Comparison of ENCODE assay signal across 8 mouse cellular contexts in the genomic region with DNA sequence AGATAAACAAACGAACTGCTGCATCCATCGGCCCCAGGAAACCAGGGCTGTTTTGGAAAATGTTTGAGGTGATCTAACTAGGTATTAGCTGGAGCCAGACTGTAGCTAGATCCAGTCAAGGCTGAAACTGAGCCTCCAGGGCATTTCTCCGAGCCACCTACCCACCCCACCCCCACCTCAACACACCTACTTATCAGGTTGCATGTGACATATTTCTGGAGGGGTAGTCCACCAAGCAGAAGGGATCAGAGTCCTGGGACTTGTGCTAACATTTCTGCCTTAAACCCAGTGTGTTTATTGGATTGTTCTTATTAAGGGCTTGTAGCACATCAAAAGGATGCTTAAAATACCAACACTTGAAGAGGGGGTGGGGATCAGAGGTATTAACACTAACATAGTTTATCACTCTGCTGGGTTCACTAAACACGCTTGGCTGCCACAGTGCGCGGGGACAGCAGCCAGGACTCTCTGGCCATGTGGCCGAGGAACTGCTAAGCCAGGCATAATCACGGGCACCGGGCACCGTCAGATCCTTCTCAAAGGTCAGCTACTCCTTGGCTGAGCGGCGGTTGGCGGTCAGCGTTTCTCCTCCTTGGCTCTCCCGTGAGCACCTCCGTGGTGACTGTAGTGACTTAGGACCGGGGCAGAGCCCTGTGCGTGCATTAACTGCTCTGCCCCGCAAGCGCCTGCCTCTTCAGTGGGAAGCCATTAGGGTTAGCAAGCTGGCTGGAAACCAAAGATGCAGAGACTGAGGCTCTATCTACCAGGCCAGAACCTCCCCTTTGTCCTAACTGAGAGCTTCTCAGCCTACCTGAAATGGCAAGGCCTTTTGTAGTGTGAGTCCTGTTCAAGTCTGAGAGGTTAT.
DNase-seq lines count a peak whose midpoint lies in the region; ATAC-seq lines count a peak whose summit lies in the region.

No protein-coding gene starts in this region.

- H3K4me1 ChIP-seq in forebrain, embryonic 10.5 days, result peaks cover 73% of the 10 kb centered on the region
- peaks cover 21% of the 10 kb centered on the region for H3K4me1 ChIP-seq in forebrain, embryonic 11.5 days (replicated peaks; ENCODE audit: control insufficient read depth, insufficient read depth, low read length)
- H3K4me1 ChIP-seq in hindbrain, embryonic 12.5 days, result peaks cover 48% of the 10 kb centered on the region
- H3K4me1 ChIP-seq in limb, embryonic 13.5 days, result peaks cover 65% of the 10 kb centered on the region

- no peak for DNase-seq in forebrain, embryonic 10.5 days (ENCODE audit: extremely low spot score, low spot score)
- DNase-seq in forebrain, embryonic 11.5 days (ENCODE audit: low spot score), result no peak
- peak; percentile 71 for DNase-seq in forelimb bud, embryonic 11.5 days (ENCODE audit: low read depth, low spot score)
- DNase-seq in spleen, postnatal 36 days (ENCODE audit: low spot score in 2 of 2), result no peak
- DNase-seq in left cerebral cortex, adult 9 months (ENCODE audit: low spot score in 2 of 2), result no peak
- DNase-seq in layer of hippocampus, adult 11-12 months (ENCODE audit: low spot score), result no peak

- no peaks in the 10 kb centered on the region for H3K36me3 ChIP-seq in forebrain, embryonic 10.5 days (replicated peaks)
- no peaks in the 10 kb centered on the region for H3K36me3 ChIP-seq in forebrain, embryonic 11.5 days (ENCODE audit: control insufficient read depth, insufficient read depth, low read length)
- no peaks in the 10 kb centered on the region for H3K36me3 ChIP-seq in hindbrain, embryonic 12.5 days
- no peaks in the 10 kb centered on the region for H3K36me3 ChIP-seq in limb, embryonic 13.5 days

- 38% methylated on average over 20 of the region's 20 CpGs for WGBS in forebrain, embryonic 10.5 days
- WGBS in forebrain, embryonic 11.5 days, result 32% methylated on average over 20 of the region's 20 CpGs
- WGBS in hindbrain, embryonic 12.5 days, result 42% methylated on average over 20 of the region's 20 CpGs
- WGBS in limb, embryonic 13.5 days, result 4% methylated on average over 20 of the region's 20 CpGs

- H3K9ac ChIP-seq in forebrain, embryonic 11.5 days (ENCODE audit: low read length), result no peak overlapping the region
- no peak overlapping the region for H3K9ac ChIP-seq in hindbrain, embryonic 12.5 days
- no peak overlapping the region; the same call in 1 of the 2 replicates for H3K9ac ChIP-seq in limb, embryonic 13.5 days

- H3K4me3 ChIP-seq in forebrain, embryonic 10.5 days, result no peak overlapping the region
- H3K4me3 ChIP-seq in forebrain, embryonic 11.5 days (ENCODE audit: low read depth, low read length), result no peak overlapping the region
- H3K4me3 ChIP-seq in hindbrain, embryonic 12.5 days, result no peak overlapping the region
- H3K4me3 ChIP-seq in limb, embryonic 13.5 days, result no peak overlapping the region

- ATAC-seq in forebrain, embryonic 11.5 days (replicated peaks; ENCODE audit: low FRiP score), result no peak
- ATAC-seq in hindbrain, embryonic 12.5 days (ENCODE audit: low FRiP score), result no peak
- ATAC-seq in limb, embryonic 13.5 days (ENCODE audit: low FRiP score, low read depth), result peak; percentile 29; the same call in 1 of the 2 replicates

- no peaks in the 10 kb centered on the region for H3K27me3 ChIP-seq in forebrain, embryonic 10.5 days (ENCODE audit: poor library complexity, severe bottlenecking)
- no peaks in the 10 kb centered on the region for H3K27me3 ChIP-seq in forebrain, embryonic 11.5 days (ENCODE audit: control insufficient read depth, insufficient read depth, low read length)
- no peaks in the 10 kb centered on the region for H3K27me3 ChIP-seq in hindbrain, embryonic 12.5 days
- peaks cover 36% of the 10 kb centered on the region for H3K27me3 ChIP-seq in limb, embryonic 13.5 days

- H3K9me3 ChIP-seq in forebrain, embryonic 10.5 days, result no peaks in the 10 kb centered on the region
- H3K9me3 ChIP-seq in forebrain, embryonic 11.5 days (ENCODE audit: control insufficient read depth, low read length), result no peaks in the 10 kb centered on the region
- H3K9me3 ChIP-seq in hindbrain, embryonic 12.5 days (replicated peaks), result no peaks in the 10 kb centered on the region
- no peaks in the 10 kb centered on the region for H3K9me3 ChIP-seq in limb, embryonic 13.5 days

- no peak overlapping the region for H3K4me2 ChIP-seq in forebrain, embryonic 11.5 days (ENCODE audit: low read depth, low read length, severe bottlenecking)
- H3K4me2 ChIP-seq in hindbrain, embryonic 12.5 days (replicated peaks), result no peak overlapping the region
- H3K4me2 ChIP-seq in limb, embryonic 13.5 days (replicated peaks), result peak overlapping the region; percentile 44

- peak overlapping the region; percentile 81 for H3K27ac ChIP-seq in forebrain, embryonic 10.5 days
- H3K27ac ChIP-seq in forebrain, embryonic 11.5 days (ENCODE audit: low read depth, low read length), result no peak overlapping the region
- H3K27ac ChIP-seq in hindbrain, embryonic 12.5 days, result peak overlapping the region; percentile 42
- H3K27ac ChIP-seq in limb, embryonic 13.5 days, result peak overlapping the region; percentile 79
